Mouse (Mus musculus) adrenal gland, postnatal 14 days (tissue): ENCODE data around the gene Ripply2. TPM values are rescaled to one million over a fixed set of nuclear protein-coding genes. Genes with fewer than 3 reads are reported as not detected.
A peak's percentile ranks its signal among the peaks of the same experiment; 100 is the strongest.
"Not testable (repeated sequence)": the region's sequence is repeated elsewhere in the genome, so short reads cannot be mapped to it uniquely, and the experiment has no call there.

Experiments
- DNase-seq: peaks from one replicate; pipeline ENCODE4 v3.0.0; 2021; ENCODE audit warnings: mixed read lengths
- long read RNA-seq, 2 experiments: library from polyadenylated mRNA; stranded (forward); transcript quantifications; one replicate each; pipeline ENCODE4 v2.0.0; 2021
- total RNA-seq: library from RNA; stranded (reverse); gene quantifications from 2 replicates; pipeline ENCODE4 v1.2.3, GENCODE M21; 2021

Ripply2 gene
- total RNA-seq, result 2.1 TPM in 1 of 2 replicates, not detected in the other
- long read RNA-seq, experiment 1, partial matches to known transcripts, result 0 of 2 reads
- long read RNA-seq, experiment 1, other reads (novel, unspliced or antisense), result 1 of 2 reads
- long read RNA-seq, experiment 2, result 0 reads

GRCm38 (mm10) chr9:87015288-87015937, at the start of gene Ripply2:
Gene Ripply2, plus strand, starts transcription at chr9:87015537.
- peak; percentile 39 for DNase-seq

GRCm38 (mm10) chr9:86972471-86972870, 42.9 kb upstream of the Ripply2 start:
- not testable (repeated sequence) for DNase-seq

- no peak for DNase-seq
These were observed 41.8 kb upstream of the Ripply2 start for GRCm38 (mm10) chr9:86973562-86973961.

GRCm38 (mm10) chr9:86976896-86977295, 38.4 kb upstream of the Ripply2 start:
- peak; percentile 14 for DNase-seq

GRCm38 (mm10) chr9:86978257-86978907, 37.0 kb upstream of the Ripply2 start:
- DNase-seq, result no peak

- no peak for DNase-seq
These were observed 35.3 kb upstream of the Ripply2 start for GRCm38 (mm10) chr9:86980048-86980447.

- no peak for DNase-seq
These were observed 34.4 kb upstream of the Ripply2 start for GRCm38 (mm10) chr9:86980942-86981341.

- no peak for DNase-seq
These were observed 33.8 kb upstream of the Ripply2 start for GRCm38 (mm10) chr9:86981551-86981950.

GRCm38 (mm10) chr9:86984583-86984982, 30.8 kb upstream of the Ripply2 start:
- DNase-seq, result no peak

GRCm38 (mm10) chr9:86985105-86985504, 30.2 kb upstream of the Ripply2 start:
- no peak for DNase-seq

- DNase-seq, result no peak
These were observed 28.5 kb upstream of the Ripply2 start for GRCm38 (mm10) chr9:86986703-86987296.

- DNase-seq, result no peak
These were observed 25.5 kb upstream of the Ripply2 start for GRCm38 (mm10) chr9:86989822-86990221.

GRCm38 (mm10) chr9:86991758-86992157, 23.6 kb upstream of the Ripply2 start:
- no peak for DNase-seq

GRCm38 (mm10) chr9:86997046-86997691, 18.2 kb upstream of the Ripply2 start:
- DNase-seq, result no peak

- peak; percentile 57 for DNase-seq
These were observed 15.3 kb upstream of the Ripply2 start for GRCm38 (mm10) chr9:86999956-87000582.

GRCm38 (mm10) chr9:87004701-87005434, 10.5 kb upstream of the Ripply2 start:
- DNase-seq, result peak; percentile 14

GRCm38 (mm10) chr9:87005435-87005779, 9.9 kb upstream of the Ripply2 start:
- DNase-seq, result no peak

- DNase-seq, result no peak
These were observed 6.8 kb upstream of the Ripply2 start for GRCm38 (mm10) chr9:87008507-87008906.

- no peak for DNase-seq
These were observed 6.4 kb upstream of the Ripply2 start for GRCm38 (mm10) chr9:87008919-87009318.

- DNase-seq, result no peak
These were observed 579 bp downstream of the Ripply2 start for GRCm38 (mm10) chr9:87015938-87016294.

GRCm38 (mm10) chr9:87021778-87022523, 6.6 kb downstream of the Ripply2 start, which contains the start of gene Cyb5r4:
Gene Cyb5r4, plus strand, starts transcription at chr9:87022014.
- DNase-seq, result peak; percentile 98
